Mouse (Mus musculus) neural tube, embryonic 12.5 days (tissue): ENCODE measurements around the gene Hspb8. TPM values are rescaled to one million over a fixed set of nuclear protein-coding genes. Genes with fewer than 3 reads are reported as not detected.

Source experiments
- ATAC-seq: fragments of 200-750 bp; cut with Nextera tagmentation; 2 replicates; pipeline ENCODE4 v1.8.0; 2017; ENCODE audit warnings: low read depth, mild to moderate bottlenecking, moderate TSS enrichment, moderate library complexity; ENCODE audit not compliant: low FRiP score
- H3K27ac ChIP-seq: fragments of 300-500 bp; sonication (generic); 2 replicates; pipeline ENCODE4 v1.5.1; 2016
- H3K27me3 ChIP-seq: fragments of 300-500 bp; sonication (generic); replicated peaks from 2 replicates; pipeline ENCODE4 v1.6.1; 2016; ENCODE audit warnings: mild to moderate bottlenecking
- H3K36me3 ChIP-seq: fragments of 300-500 bp; sonication (generic); 2 replicates; pipeline ENCODE4 v1.6.1; 2016; ENCODE audit warnings: mild to moderate bottlenecking
- H3K4me1 ChIP-seq: fragments of 300-500 bp; sonication (generic); 2 replicates; pipeline ENCODE4 v1.6.1; 2016
- H3K4me2 ChIP-seq: fragments of 300-500 bp; sonication (generic); replicated peaks from 2 replicates; pipeline ENCODE4 v1.6.1; 2016; ENCODE audit warnings: mild to moderate bottlenecking
- H3K4me3 ChIP-seq: fragments of 300-500 bp; sonication (generic); 2 replicates; pipeline ENCODE4 v1.5.1; 2016
- H3K9ac ChIP-seq: fragments of 300-500 bp; sonication (generic); 2 replicates; pipeline ENCODE4 v1.6.1; 2016; ENCODE audit warnings: mild to moderate bottlenecking
- H3K9me3 ChIP-seq: fragments of 300-500 bp; sonication (generic); 2 replicates; pipeline ENCODE4 v1.6.1; 2016; ENCODE audit warnings: mild to moderate bottlenecking
- WGBS: fragments of 180-500 bp; shearing (Covaris S2); methylation state at CpG from one replicate; pipeline ENCODE4 v1.1.7; 2016; 5-methylcytosine and 5-hydroxymethylcytosine counted together
- polyA plus RNA-seq: library from polyadenylated mRNA; unstranded; fragments of >200 nt; fragmentation: Nextera tagmentation; extraction: Ambion mirVana; gene quantifications from 2 replicates; pipeline ENCODE4 v1.2.1, GENCODE M21; 2016

The Hspb8 gene
- polyA plus RNA-seq, result 4.4 and 5.4 TPM in 2 replicates

- 0 out of 2 replicates have a peak, but pooled peaks have one; percentile 34 for ATAC-seq
- Histone ChIP-seq H3K4me3 (peak within 1 kb of the TSS; percentile 18; the same call in 1 of the 2 replicates), H3K36me3 (no peaks in the 10 kb centered on the region), H3K27ac (no peak within 1 kb of the TSS), H3K27me3 (peaks cover 7% of the 10 kb centered on the region), H3K4me1 (peaks cover 21% of the 10 kb centered on the region), H3K4me2 (peak within 1 kb of the TSS; percentile 62), H3K9ac (peak within 1 kb of the TSS; percentile 41; the same call in 1 of the 2 replicates), H3K9me3 (no peaks in the 10 kb centered on the region)
- WGBS, result under 1% methylated on average over 19 of the region's 20 CpGs
These were observed at the start of gene Hspb8 for GRCm38 (mm10) chr5:116422699-116423201. TSS of gene Hspb8 (minus strand) at chr5:116422864.

DNA sequence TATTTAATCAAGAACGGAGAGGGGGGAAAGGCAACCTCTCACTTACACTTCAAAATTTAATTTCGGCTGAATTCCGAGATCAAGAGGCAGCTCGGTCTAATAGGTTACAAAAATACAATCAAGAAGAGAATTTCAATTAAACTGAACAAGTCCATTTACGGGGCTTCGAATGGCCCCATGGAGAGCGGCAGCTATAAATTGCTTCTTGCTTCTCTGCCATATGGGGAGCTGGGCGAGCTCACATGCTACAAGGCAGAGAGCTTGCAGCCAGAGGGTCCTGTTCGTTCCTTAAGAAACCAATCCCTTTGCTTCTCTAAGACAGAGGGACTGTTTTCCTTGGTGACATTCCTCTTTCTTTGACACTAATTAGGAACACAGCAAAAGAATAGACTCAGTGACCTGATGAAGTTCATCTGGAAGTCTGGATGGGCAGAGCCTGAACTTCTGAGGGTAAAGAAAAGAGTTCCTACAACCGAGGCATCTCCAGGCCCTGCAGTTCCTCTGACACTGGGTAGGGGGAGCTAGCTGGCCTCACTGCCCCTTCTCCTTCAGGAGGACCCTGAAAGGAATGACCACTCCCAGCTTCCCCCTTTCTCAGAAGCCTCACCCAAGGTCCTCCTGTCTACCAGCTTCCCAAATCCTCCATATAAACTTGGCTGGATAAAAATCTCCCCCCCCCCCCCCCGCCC lies 38.8 kb upstream of the Hspb8 start:
- H3K9ac ChIP-seq, result no peak overlapping the region
- no peaks in the 10 kb centered on the region for H3K27me3 ChIP-seq
- ATAC-seq, result no peak
- H3K4me3 ChIP-seq, result no peak overlapping the region
- H3K4me1 ChIP-seq, result peaks cover 19% of the 10 kb centered on the region
- peaks cover 33% of the 10 kb centered on the region for H3K36me3 ChIP-seq
- H3K27ac ChIP-seq, result 0 out of 2 replicates have a peak overlapping the region, but pooled peaks have one; percentile 21
- WGBS, result 22% methylated on average over 11 of the region's 11 CpGs
- no peak overlapping the region for H3K4me2 ChIP-seq
- peaks cover 12% of the 10 kb centered on the region; the same call in 1 of the 2 replicates for H3K9me3 ChIP-seq

- no peak overlapping the region for H3K4me3 ChIP-seq
- no peak for ATAC-seq
- no peaks in the 10 kb centered on the region for H3K9me3 ChIP-seq
- H3K36me3 ChIP-seq, result peaks cover 18% of the 10 kb centered on the region
- WGBS, result 52% methylated on average over 2 of the region's 2 CpGs
- no peaks in the 10 kb centered on the region for H3K27me3 ChIP-seq
- H3K4me2 ChIP-seq, result no peak overlapping the region
- no peak overlapping the region for H3K27ac ChIP-seq
- no peak overlapping the region for H3K9ac ChIP-seq
- H3K4me1 ChIP-seq, result peaks cover 19% of the 10 kb centered on the region
These were observed 37.3 kb upstream of the Hspb8 start for GRCm38 (mm10) chr5:116459970-116460369.

GRCm38 (mm10) chr5:116457791-116458190 lies 35.1 kb upstream of the Hspb8 start:
- WGBS, result 81% methylated on average over 7 of the region's 7 CpGs
- H3K4me1 ChIP-seq, result peaks cover 22% of the 10 kb centered on the region
- 0 out of 2 replicates have a peak, but pooled peaks cover 3% of the 10 kb centered on the region for H3K36me3 ChIP-seq
- no peak overlapping the region for H3K9ac ChIP-seq
- no peaks in the 10 kb centered on the region for H3K9me3 ChIP-seq
- no peak overlapping the region for H3K4me3 ChIP-seq
- no peak for ATAC-seq
- H3K27ac ChIP-seq, result no peak overlapping the region
- H3K4me2 ChIP-seq, result no peak overlapping the region
- no peaks in the 10 kb centered on the region for H3K27me3 ChIP-seq

DNA sequence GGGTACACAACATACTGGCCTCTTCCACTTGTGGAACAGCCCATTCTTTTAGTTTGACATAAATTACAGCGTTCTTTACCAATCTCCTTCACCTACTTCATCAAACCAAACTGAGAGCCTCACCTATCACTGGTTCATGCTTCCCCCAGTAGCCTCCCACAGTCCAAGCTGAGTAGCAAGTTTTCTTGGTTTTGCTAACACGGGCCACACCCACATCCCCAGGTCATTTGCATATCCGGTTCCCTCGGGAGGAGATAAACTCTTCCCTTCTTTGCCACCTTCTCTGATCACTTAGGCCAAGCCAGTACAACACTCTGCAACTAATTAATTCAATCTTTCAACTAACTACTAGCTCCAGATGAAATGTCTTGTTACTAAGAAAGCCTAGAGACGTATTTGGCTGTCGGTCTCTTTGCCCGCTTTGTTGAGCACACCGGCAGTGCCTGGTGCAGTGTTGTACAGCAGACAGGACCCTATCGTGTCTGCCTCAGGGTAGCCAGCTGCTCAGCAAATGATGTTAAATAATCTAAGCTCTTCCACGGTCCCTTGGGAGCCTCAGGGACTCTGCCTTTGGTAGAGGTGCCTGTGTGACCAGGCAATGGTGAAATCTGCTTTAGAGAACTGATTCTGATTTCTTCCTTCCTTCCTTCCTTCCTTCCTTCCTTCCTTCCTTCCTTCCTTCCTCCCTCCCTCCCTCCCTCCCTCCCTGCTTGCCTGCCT lies 34.3 kb upstream of the Hspb8 start:
- ATAC-seq, result no peak
- H3K27me3 ChIP-seq, result no peaks in the 10 kb centered on the region
- H3K4me1 ChIP-seq, result peaks cover 22% of the 10 kb centered on the region
- H3K9me3 ChIP-seq, result no peaks in the 10 kb centered on the region
- H3K27ac ChIP-seq, result no peak overlapping the region
- H3K4me3 ChIP-seq, result no peak overlapping the region
- H3K9ac ChIP-seq, result no peak overlapping the region
- WGBS, result 36% methylated on average over 10 of the region's 10 CpGs
- H3K36me3 ChIP-seq, result peaks cover 8% of the 10 kb centered on the region; the same call in 1 of the 2 replicates
- no peak overlapping the region for H3K4me2 ChIP-seq

GRCm38 (mm10) chr5:116453401-116453851 lies 30.8 kb upstream of the Hspb8 start:
- H3K36me3 ChIP-seq, result peaks cover 14% of the 10 kb centered on the region; the same call in 1 of the 2 replicates
- H3K4me1 ChIP-seq, result peaks cover 9% of the 10 kb centered on the region; the same call in 1 of the 2 replicates
- WGBS, result 3% methylated on average over 27 of the region's 27 CpGs
- no peak overlapping the region for H3K4me3 ChIP-seq
- no peaks in the 10 kb centered on the region for H3K9me3 ChIP-seq
- H3K27ac ChIP-seq, result no peak overlapping the region
- H3K9ac ChIP-seq, result no peak overlapping the region
- H3K27me3 ChIP-seq, result 0 out of 2 replicates have a peak, but pooled peaks cover 3% of the 10 kb centered on the region
- H3K4me2 ChIP-seq, result peak overlapping the region; percentile 46
- ATAC-seq, result no peak

- Histone ChIP-seq H3K4me2 (no peak overlapping the region), H3K9ac (no peak overlapping the region), H3K4me1 (peaks cover 9% of the 10 kb centered on the region; the same call in 1 of the 2 replicates), H3K9me3 (no peaks in the 10 kb centered on the region), H3K27ac (no peak overlapping the region), H3K36me3 (peaks cover 19% of the 10 kb centered on the region), H3K27me3 (0 out of 2 replicates have a peak, but pooled peaks cover 3% of the 10 kb centered on the region), H3K4me3 (no peak overlapping the region)
- 92% methylated on average over 8 of the region's 8 CpGs for WGBS
- ATAC-seq, result no peak
These were observed 28.2 kb upstream of the Hspb8 start for GRCm38 (mm10) chr5:116450901-116451300.

- Histone ChIP-seq H3K27ac (no peak overlapping the region), H3K4me2 (no peak overlapping the region), H3K36me3 (peaks cover 22% of the 10 kb centered on the region), H3K4me1 (peaks cover 9% of the 10 kb centered on the region; the same call in 1 of the 2 replicates), H3K4me3 (no peak overlapping the region), H3K9me3 (no peaks in the 10 kb centered on the region), H3K27me3 (0 out of 2 replicates have a peak, but pooled peaks cover 3% of the 10 kb centered on the region), H3K9ac (no peak overlapping the region)
- WGBS, result 63% methylated on average over 8 of the region's 8 CpGs
- ATAC-seq, result no peak
These were observed 27.0 kb upstream of the Hspb8 start for GRCm38 (mm10) chr5:116449522-116450225.

DNA sequence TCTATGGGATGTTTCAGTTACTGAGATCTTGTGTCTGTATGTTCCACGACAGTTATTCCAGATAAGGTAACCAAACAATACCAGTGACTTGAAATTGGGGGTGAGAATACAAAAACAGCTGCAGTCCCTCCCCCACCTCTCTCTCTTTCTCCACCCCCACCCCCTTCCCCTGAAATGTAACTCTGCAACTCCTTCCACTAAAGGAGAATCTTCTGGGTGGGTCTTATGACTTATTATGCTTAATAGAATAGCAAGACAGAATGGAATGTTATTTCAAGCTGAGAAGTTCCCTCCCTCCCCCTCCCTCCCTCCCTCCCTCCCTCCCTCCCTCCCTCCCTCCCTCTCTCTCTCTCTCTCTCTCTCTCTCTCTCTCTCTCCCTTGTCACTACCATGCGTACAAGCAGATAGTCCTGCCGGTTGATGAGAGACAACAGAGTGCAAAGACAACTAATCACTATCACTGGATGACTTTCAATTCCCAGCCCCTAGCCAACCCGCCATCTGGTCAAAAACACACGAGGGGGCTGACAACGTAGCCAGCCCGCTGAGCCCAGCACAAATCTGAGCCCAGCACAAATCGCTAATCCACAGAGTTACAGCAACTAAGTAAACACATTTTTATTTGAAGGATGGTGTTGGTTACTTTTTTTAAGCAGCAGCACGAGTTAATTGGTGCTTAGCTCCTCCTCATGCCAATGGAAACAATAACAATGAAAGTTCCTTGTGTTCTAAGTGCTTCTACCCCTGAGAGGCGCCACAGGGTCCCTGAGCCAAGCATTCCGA lies 25.9 kb upstream of the Hspb8 start:
- Histone ChIP-seq H3K4me2 (no peak overlapping the region; the same call in 1 of the 2 replicates), H3K4me1 (peaks cover 9% of the 10 kb centered on the region; the same call in 1 of the 2 replicates), H3K4me3 (no peak overlapping the region), H3K9me3 (no peaks in the 10 kb centered on the region), H3K36me3 (peaks cover 33% of the 10 kb centered on the region), H3K27ac (no peak overlapping the region), H3K9ac (no peak overlapping the region), H3K27me3 (peaks cover 7% of the 10 kb centered on the region)
- WGBS, result 11% methylated on average over 11 of the region's 11 CpGs
- ATAC-seq, result no peak

GRCm38 (mm10) chr5:116447821-116448350 lies 25.2 kb upstream of the Hspb8 start:
- Histone ChIP-seq H3K36me3 (peaks cover 35% of the 10 kb centered on the region), H3K27ac (no peak overlapping the region), H3K9me3 (no peaks in the 10 kb centered on the region), H3K4me3 (no peak overlapping the region), H3K27me3 (peaks cover 7% of the 10 kb centered on the region), H3K4me2 (no peak overlapping the region), H3K9ac (no peak overlapping the region), H3K4me1 (0 out of 2 replicates have a peak, but pooled peaks cover 6% of the 10 kb centered on the region)
- WGBS, result 47% methylated on average over 11 of the region's 11 CpGs
- no peak for ATAC-seq

- no peak overlapping the region for H3K4me2 ChIP-seq
- H3K4me3 ChIP-seq, result no peak overlapping the region
- H3K36me3 ChIP-seq, result peaks cover 26% of the 10 kb centered on the region
- no peak overlapping the region for H3K9ac ChIP-seq
- H3K9me3 ChIP-seq, result no peaks in the 10 kb centered on the region
- peaks cover 7% of the 10 kb centered on the region for H3K27me3 ChIP-seq
- 0 out of 2 replicates have a peak, but pooled peaks cover 6% of the 10 kb centered on the region for H3K4me1 ChIP-seq
- 51% methylated on average over 23 of the region's 23 CpGs for WGBS
- H3K27ac ChIP-seq, result no peak overlapping the region
- ATAC-seq, result no peak
These were observed 23.9 kb upstream of the Hspb8 start for GRCm38 (mm10) chr5:116446552-116446951.
